In genomic region chr4:140815996-140816917, GRCm38 (mm10) we compare ENCODE assay signal across 1 mouse cellular context.
TF ChIP-seq lines count a peak whose summit lies in the region.

No protein-coding gene starts in this region.

TF ChIP-seq in MEL, 35 proteins besides CTCF, POLR2A, EP300 and RAD21 (continued from another document):
- TF ChIP-seq GATA1 (IDR thresholded peaks at IDR 0.05; ENCODE audit: low read depth, low read length): peak; percentile 85
- TF ChIP-seq POLR2AphosphoS2 (IDR thresholded peaks at IDR 0.05; ENCODE audit: low read length): 0 out of 2 replicates have a peak, but pooled peaks have one; percentile 29
- no peak for TF ChIP-seq SMC3 (IDR thresholded peaks at IDR 0.05; ENCODE audit: low read depth, low read length)
- TF ChIP-seq TCF12 (IDR thresholded peaks at IDR 0.05; ENCODE audit: low read depth, low read length): peak; percentile 81
- 0 out of 2 replicates have a peak, but pooled peaks have one; percentile 20 for TF ChIP-seq RCOR1 (IDR thresholded peaks at IDR 0.05; ENCODE audit: low read depth, low read length)
- peak; percentile 67 for TF ChIP-seq SIN3A (IDR thresholded peaks at IDR 0.05; ENCODE audit: low read length)
- TF ChIP-seq ZMIZ1 (IDR thresholded peaks at IDR 0.05; ENCODE audit: low read depth, low read length): no peak
- TF ChIP-seq MAX (IDR thresholded peaks at IDR 0.05; ENCODE audit: low read length): peak; percentile 89
- peak; percentile 89 for TF ChIP-seq MXI1 (IDR thresholded peaks at IDR 0.05; ENCODE audit: low read depth, low read length)
- peak; percentile 92 for TF ChIP-seq TAL1 (IDR thresholded peaks at IDR 0.05; ENCODE audit: low read length)
- TF ChIP-seq MAFK (IDR thresholded peaks at IDR 0.05; ENCODE audit: borderline replicate concordance, low read depth, low read length): no peak
- no peak for TF ChIP-seq KAT2A (conservative IDR thresholded peaks at IDR 0.05; ENCODE audit: low read depth, low read length)
- peak; percentile 94 for TF ChIP-seq MYC (IDR thresholded peaks at IDR 0.05; ENCODE audit: low read depth, low read length)
- TF ChIP-seq CHD2 (IDR thresholded peaks at IDR 0.05; ENCODE audit: low read length): no peak
- peak; percentile 71 for TF ChIP-seq HCFC1 (IDR thresholded peaks at IDR 0.05; ENCODE audit: low read depth, low read length)
- TF ChIP-seq ELF1 (IDR thresholded peaks at IDR 0.05; ENCODE audit: low read depth, low read length): peak; percentile 39; the same call in 1 of the 2 replicates
- TF ChIP-seq E2F4 (IDR thresholded peaks at IDR 0.05; ENCODE audit: borderline replicate concordance, low read depth, low read length): no peak
- TF ChIP-seq BHLHE40 (IDR thresholded peaks at IDR 0.05; ENCODE audit: borderline replicate concordance, low read depth, low read length): no peak
- TF ChIP-seq CHD1 (IDR thresholded peaks at IDR 0.05; ENCODE audit: low read depth, low read length): no peak
- no peak for TF ChIP-seq MEF2A (IDR thresholded peaks at IDR 0.05; ENCODE audit: extremely low read depth, insufficient replicate concordance, low read depth, low read length, poor library complexity, severe bottlenecking)
- no peak for TF ChIP-seq ZNF384 (IDR thresholded peaks at IDR 0.05; ENCODE audit: low read depth, low read length)
- no peak for TF ChIP-seq USF2 (IDR thresholded peaks at IDR 0.05; ENCODE audit: borderline replicate concordance in 1 of 2, insufficient read depth in 1 of 2, low read depth in 1 of 2, low read length in 2 of 2)
- TF ChIP-seq JUND (IDR thresholded peaks at IDR 0.05; ENCODE audit: low read depth, low read length): no peak
- no peak for TF ChIP-seq GABPA (IDR thresholded peaks at IDR 0.05; ENCODE audit: low read depth, low read length)
- TF ChIP-seq MYB (IDR thresholded peaks at IDR 0.05; ENCODE audit: low read depth, low read length): no peak
- TF ChIP-seq ETS1 (IDR thresholded peaks at IDR 0.05; ENCODE audit: low read depth, low read length): peak; percentile 81
- TF ChIP-seq ZKSCAN1 (IDR thresholded peaks at IDR 0.05; ENCODE audit: low read depth, low read length): no peak
- TF ChIP-seq USF1 (IDR thresholded peaks at IDR 0.05; ENCODE audit: low read depth, low read length): peak; percentile 72
- TF ChIP-seq NRF1 (IDR thresholded peaks at IDR 0.05; ENCODE audit: insufficient read depth, low read depth, low read length, poor library complexity, severe bottlenecking): no peak
- no peak for TF ChIP-seq ZC3H11A (IDR thresholded peaks at IDR 0.05; ENCODE audit: low read depth, low read length)
- TF ChIP-seq UBTF (IDR thresholded peaks at IDR 0.05; ENCODE audit: borderline replicate concordance, insufficient read depth, low read depth, low read length): no peak
- TF ChIP-seq TBP (IDR thresholded peaks at IDR 0.05; ENCODE audit: low read depth, low read length): no peak
